Mouse (Mus musculus): ENCODE data around the gene Kitl.

- TF ChIP-seq CTCF (IDR thresholded peaks at IDR 0.05; ENCODE audit: borderline replicate concordance, insufficient read depth, low read depth, low read length) (no peak), POLR2A (IDR thresholded peaks at IDR 0.05; ENCODE audit: borderline replicate concordance, insufficient read depth, low read length) (no peak)
These were observed 28.7 kb downstream of the Kitl start for GRCm38 (mm10) chr10:100044153-100044552.
